Mouse (Mus musculus): ENCODE results near the gene Ncam1. TPM values are rescaled to one million over a fixed set of nuclear protein-coding genes. Genes with fewer than 3 reads are reported as not detected.

Gene Ncam1
- polyA plus RNA-seq, 1 experiment from 2014 or later, result 2.0 TPM

- Histone ChIP-seq H3K9ac (replicated peaks) (no peak overlapping the region), H3K4me2 (ENCODE audit: low read depth, low read length) (no peak overlapping the region), H3K36me3 (replicated peaks; ENCODE audit: insufficient read depth, low read length) (no peaks in the 10 kb centered on the region), H3K9me3 (ENCODE audit: low read length) (no peaks in the 10 kb centered on the region), H3K27ac (ENCODE audit: low read depth) (no peak overlapping the region), H3K27me3 (ENCODE audit: insufficient read depth, low read length) (no peaks in the 10 kb centered on the region), H3K4me3 (ENCODE audit: low read depth, low read length) (no peak overlapping the region), H3K4me1 (ENCODE audit: insufficient read depth) (no peaks in the 10 kb centered on the region)
- DNase-seq (no peak), ATAC-seq (no peak)
- WGBS (ENCODE audit: insufficient replicate concordance), result 61% methylated on average over 4 of the region's 4 CpGs
- no peak for TF ChIP-seq EP300 (IDR thresholded peaks at IDR 0.05; ENCODE audit: low read depth)
Observed at GRCm38 (mm10) chr9:49745696-49746095, 53.0 kb downstream of the Ncam1 start.

- DNase-seq, result no peak
- TF ChIP-seq CTCF (IDR thresholded peaks at IDR 0.05; ENCODE audit: low read depth) (no peak), EP300 (IDR thresholded peaks at IDR 0.05; ENCODE audit: low read depth) (no peak)
- Histone ChIP-seq H3K4me3 (ENCODE audit: low read depth, low read length) (no peak overlapping the region), H3K4me1 (ENCODE audit: insufficient read depth) (no peaks in the 10 kb centered on the region), H3K9ac (replicated peaks) (no peak overlapping the region), H3K9me3 (ENCODE audit: low read length) (no peaks in the 10 kb centered on the region), H3K27me3 (ENCODE audit: insufficient read depth, low read length) (no peaks in the 10 kb centered on the region), H3K27ac (ENCODE audit: low read depth) (no peak overlapping the region), H3K36me3 (replicated peaks; ENCODE audit: insufficient read depth, low read length) (no peaks in the 10 kb centered on the region), H3K4me2 (ENCODE audit: low read depth, low read length) (no peak overlapping the region)
- WGBS (ENCODE audit: insufficient replicate concordance), result 52% methylated on average over 2 of the region's 2 CpGs
- no peak for ATAC-seq
Observed at GRCm38 (mm10) chr9:49744286-49744685, 54.4 kb downstream of the Ncam1 start.

- no peaks in the 10 kb centered on the region for H3K9me3 ChIP-seq (ENCODE audit: low read length)
- no peaks in the 10 kb centered on the region for H3K4me1 ChIP-seq (ENCODE audit: insufficient read depth)
- H3K27ac ChIP-seq (ENCODE audit: low read depth), result no peak overlapping the region
- TF ChIP-seq EP300 (IDR thresholded peaks at IDR 0.05; ENCODE audit: low read depth) (no peak), CTCF (IDR thresholded peaks at IDR 0.05; ENCODE audit: low read depth) (no peak)
- H3K4me3 ChIP-seq (ENCODE audit: low read depth, low read length), result no peak overlapping the region
- no peak overlapping the region for H3K9ac ChIP-seq (replicated peaks)
- no peak for ATAC-seq
- no peak overlapping the region for H3K4me2 ChIP-seq (ENCODE audit: low read depth, low read length)
- 75% methylated on average over 6 of the region's 6 CpGs for WGBS (ENCODE audit: insufficient replicate concordance)
- no peak for DNase-seq
- no peaks in the 10 kb centered on the region for H3K36me3 ChIP-seq (replicated peaks; ENCODE audit: insufficient read depth, low read length)
- no peaks in the 10 kb centered on the region for H3K27me3 ChIP-seq (ENCODE audit: insufficient read depth, low read length)
Observed at GRCm38 (mm10) chr9:49739935-49740334, 58.8 kb downstream of the Ncam1 start.

GRCm38 (mm10) chr9:49738546-49738945 lies 60.2 kb downstream of the Ncam1 start:
- Histone ChIP-seq H3K9ac (replicated peaks) (no peak overlapping the region), H3K4me3 (ENCODE audit: low read depth, low read length) (no peak overlapping the region), H3K27me3 (ENCODE audit: insufficient read depth, low read length) (no peaks in the 10 kb centered on the region), H3K27ac (ENCODE audit: low read depth) (no peak overlapping the region), H3K4me1 (ENCODE audit: insufficient read depth) (no peaks in the 10 kb centered on the region), H3K9me3 (ENCODE audit: low read length) (no peaks in the 10 kb centered on the region), H3K36me3 (replicated peaks; ENCODE audit: insufficient read depth, low read length) (no peaks in the 10 kb centered on the region), H3K4me2 (ENCODE audit: low read depth, low read length) (no peak overlapping the region)
- TF ChIP-seq CTCF (IDR thresholded peaks at IDR 0.05; ENCODE audit: low read depth) (no peak), EP300 (IDR thresholded peaks at IDR 0.05; ENCODE audit: low read depth) (no peak)
- WGBS (ENCODE audit: insufficient replicate concordance), result 79% methylated on average over 1 of the region's 1 CpGs
- ATAC-seq (no peak), DNase-seq (no peak)

- Histone ChIP-seq H3K4me3 (ENCODE audit: low read depth, low read length) (no peak overlapping the region), H3K27me3 (ENCODE audit: insufficient read depth, low read length) (no peaks in the 10 kb centered on the region), H3K4me1 (ENCODE audit: insufficient read depth) (no peaks in the 10 kb centered on the region), H3K36me3 (replicated peaks; ENCODE audit: insufficient read depth, low read length) (no peaks in the 10 kb centered on the region), H3K9me3 (ENCODE audit: low read length) (no peaks in the 10 kb centered on the region), H3K9ac (replicated peaks) (no peak overlapping the region), H3K27ac (ENCODE audit: low read depth) (no peak overlapping the region), H3K4me2 (ENCODE audit: low read depth, low read length) (no peak overlapping the region)
- DNase-seq (no peak), ATAC-seq (no peak)
- 66% methylated on average over 6 of the region's 6 CpGs for WGBS (ENCODE audit: insufficient replicate concordance)
- no peak for TF ChIP-seq EP300 (IDR thresholded peaks at IDR 0.05; ENCODE audit: low read depth)
- TF ChIP-seq CTCF (IDR thresholded peaks at IDR 0.05; ENCODE audit: low read depth), result no peak
Observed at GRCm38 (mm10) chr9:49737166-49737565, 61.6 kb downstream of the Ncam1 start.

GRCm38 (mm10) chr9:49734348-49735007 lies 64.2 kb downstream of the Ncam1 start:
- Histone ChIP-seq H3K36me3 (replicated peaks; ENCODE audit: insufficient read depth, low read length) (no peaks in the 10 kb centered on the region), H3K27me3 (ENCODE audit: insufficient read depth, low read length) (no peaks in the 10 kb centered on the region), H3K4me3 (ENCODE audit: low read depth, low read length) (no peak overlapping the region), H3K27ac (ENCODE audit: low read depth) (no peak overlapping the region), H3K9ac (replicated peaks) (no peak overlapping the region), H3K9me3 (ENCODE audit: low read length) (no peaks in the 10 kb centered on the region), H3K4me2 (ENCODE audit: low read depth, low read length) (no peak overlapping the region), H3K4me1 (ENCODE audit: insufficient read depth) (no peaks in the 10 kb centered on the region)
- WGBS (ENCODE audit: insufficient replicate concordance), result 66% methylated on average over 7 of the region's 7 CpGs
- no peak for DNase-seq
- ATAC-seq, result no peak
- no peak for TF ChIP-seq EP300 (IDR thresholded peaks at IDR 0.05; ENCODE audit: low read depth)
- no peak for TF ChIP-seq CTCF (IDR thresholded peaks at IDR 0.05; ENCODE audit: low read depth)

- TF ChIP-seq CTCF (IDR thresholded peaks at IDR 0.05; ENCODE audit: low read depth) (no peak), EP300 (IDR thresholded peaks at IDR 0.05; ENCODE audit: low read depth) (no peak)
- H3K27ac ChIP-seq (ENCODE audit: low read depth), result no peak overlapping the region
- DNase-seq, result no peak
- no peaks in the 10 kb centered on the region for H3K4me1 ChIP-seq (ENCODE audit: insufficient read depth)
- no peak overlapping the region for H3K4me2 ChIP-seq (ENCODE audit: low read depth, low read length)
- H3K9ac ChIP-seq (replicated peaks), result no peak overlapping the region
- no peaks in the 10 kb centered on the region for H3K9me3 ChIP-seq (ENCODE audit: low read length)
- 71% methylated on average over 5 of the region's 5 CpGs for WGBS (ENCODE audit: insufficient replicate concordance)
- no peak for ATAC-seq
- no peak overlapping the region for H3K4me3 ChIP-seq (ENCODE audit: low read depth, low read length)
- no peaks in the 10 kb centered on the region for H3K36me3 ChIP-seq (replicated peaks; ENCODE audit: insufficient read depth, low read length)
- no peaks in the 10 kb centered on the region for H3K27me3 ChIP-seq (ENCODE audit: insufficient read depth, low read length)
Observed at GRCm38 (mm10) chr9:49733726-49734125, 65.0 kb downstream of the Ncam1 start.

All from liver, postnatal 0 days (tissue).